Mouse (Mus musculus) kidney, embryonic 16.5 days (tissue): ENCODE measurements around the gene Npas3. TPM values are rescaled to one million over a fixed set of nuclear protein-coding genes. Genes with fewer than 3 reads are reported as not detected.
A peak's percentile ranks its signal among the peaks of the same experiment; 100 is the strongest.

ENCODE experiments used
- ATAC-seq: fragments of 200-750 bp; cut with Nextera tagmentation; 2 replicates; pipeline ENCODE4 v1.8.0; 2017; ENCODE audit warnings: moderate TSS enrichment; ENCODE audit not compliant: low FRiP score, low TSS enrichment
- H3K27ac ChIP-seq: fragments of 300-500 bp; sonication (generic); 2 replicates; pipeline ENCODE4 v1.5.1; 2014; ENCODE audit warnings: low read length
- H3K27me3 ChIP-seq: fragments of 300-500 bp; sonication (generic); 2 replicates; pipeline ENCODE4 v1.6.1; 2014; ENCODE audit warnings: low read length, control low read depth, mixed read lengths; ENCODE audit not compliant: insufficient read depth
- H3K36me3 ChIP-seq: fragments of 300-500 bp; sonication (generic); 2 replicates; pipeline ENCODE4 v1.6.1; 2014; ENCODE audit warnings: low read length, control low read depth, mixed read lengths; ENCODE audit not compliant: insufficient read depth
- H3K4me1 ChIP-seq: fragments of 300-500 bp; sonication (generic); 2 replicates; pipeline ENCODE4 v1.6.1; 2014; ENCODE audit warnings: low read length, control low read depth, mixed read lengths; ENCODE audit not compliant: insufficient read depth
- H3K4me2 ChIP-seq: fragments of 300-500 bp; sonication (generic); replicated peaks from 2 replicates; pipeline ENCODE4 v1.6.1; 2014; ENCODE audit warnings: low read depth, low read length
- H3K4me3 ChIP-seq: fragments of 300-500 bp; sonication (generic); 2 replicates; pipeline ENCODE4 v1.5.1; 2014; ENCODE audit warnings: mild to moderate bottlenecking, low read length
- H3K9ac ChIP-seq: fragments of 300-500 bp; sonication (generic); replicated peaks from 2 replicates; pipeline ENCODE4 v1.6.1; 2014; ENCODE audit warnings: low read length
- H3K9me3 ChIP-seq: fragments of 300-500 bp; sonication (generic); 2 replicates; pipeline ENCODE4 v1.6.1; 2016; ENCODE audit warnings: low read length, control low read depth
- WGBS: fragments of 180-500 bp; shearing (Covaris S2); extraction: QIAGEN DNeasy Blood & Tissue Kit; methylation state at CpG from one replicate; pipeline ENCODE4 v1.1.7; 2014; 5-methylcytosine and 5-hydroxymethylcytosine counted together
- polyA plus RNA-seq: library from polyadenylated mRNA; unstranded; fragments of >200 nt; fragmentation: Nextera tagmentation; extraction: Ambion mirVana; gene quantifications from 2 replicates; pipeline ENCODE4 v1.2.1, GENCODE M21; 2015

Gene Npas3
- polyA plus RNA-seq, 1 experiment from 2014 or later, result 0.92 TPM

GRCm38 (mm10) chr12:54061168-54061567, 812.7 kb downstream of the Npas3 start:
- no peaks in the 10 kb centered on the region for H3K4me1 ChIP-seq
- H3K27me3 ChIP-seq, result peaks cover 33% of the 10 kb centered on the region
- H3K9ac ChIP-seq, result no peak overlapping the region
- WGBS, result 31% methylated on average over 6 of the region's 6 CpGs
- no peak overlapping the region for H3K4me3 ChIP-seq
- no peak for ATAC-seq
- no peak overlapping the region for H3K4me2 ChIP-seq
- no peaks in the 10 kb centered on the region for H3K36me3 ChIP-seq
- H3K9me3 ChIP-seq, result no peaks in the 10 kb centered on the region
- H3K27ac ChIP-seq, result no peak overlapping the region

GRCm38 (mm10) chr12:54064986-54065385, 816.5 kb downstream of the Npas3 start:
- Histone ChIP-seq H3K36me3 (no peaks in the 10 kb centered on the region), H3K4me1 (peaks cover 10% of the 10 kb centered on the region), H3K9me3 (no peaks in the 10 kb centered on the region), H3K27ac (no peak overlapping the region), H3K9ac (no peak overlapping the region), H3K4me2 (no peak overlapping the region), H3K4me3 (no peak overlapping the region), H3K27me3 (peaks cover 61% of the 10 kb centered on the region)
- no peak for ATAC-seq
- 50% methylated on average over 16 of the region's 16 CpGs for WGBS

GRCm38 (mm10) chr12:54065607-54066006, 817.1 kb downstream of the Npas3 start:
- WGBS, result 70% methylated on average over 11 of the region's 11 CpGs
- H3K36me3 ChIP-seq, result no peaks in the 10 kb centered on the region
- ATAC-seq, result no peak
- H3K9me3 ChIP-seq, result no peaks in the 10 kb centered on the region
- peaks cover 65% of the 10 kb centered on the region for H3K27me3 ChIP-seq
- no peak overlapping the region for H3K4me3 ChIP-seq
- no peak overlapping the region for H3K27ac ChIP-seq
- no peak overlapping the region for H3K4me2 ChIP-seq
- H3K4me1 ChIP-seq, result peaks cover 10% of the 10 kb centered on the region
- no peak overlapping the region for H3K9ac ChIP-seq

GRCm38 (mm10) chr12:54067419-54067818, 818.9 kb downstream of the Npas3 start:
- H3K9me3 ChIP-seq, result no peaks in the 10 kb centered on the region
- 32% methylated on average over 14 of the region's 14 CpGs for WGBS
- peaks cover 56% of the 10 kb centered on the region for H3K27me3 ChIP-seq
- 0 out of 2 replicates have a peak, but pooled peaks have one; percentile 6 for ATAC-seq
- no peaks in the 10 kb centered on the region for H3K36me3 ChIP-seq
- H3K4me3 ChIP-seq, result peak overlapping the region; percentile 43
- no peak overlapping the region; the same call in 1 of the 2 replicates for H3K9ac ChIP-seq
- peak overlapping the region; percentile 76 for H3K4me2 ChIP-seq
- H3K4me1 ChIP-seq, result peaks cover 10% of the 10 kb centered on the region
- no peak overlapping the region for H3K27ac ChIP-seq

GRCm38 (mm10) chr12:54067886-54068756, 819.6 kb downstream of the Npas3 start:
- no peaks in the 10 kb centered on the region for H3K36me3 ChIP-seq
- H3K9ac ChIP-seq, result peak overlapping the region; percentile 46
- 5% methylated on average over 81 of the region's 84 CpGs for WGBS
- peak overlapping the region; percentile 76 for H3K4me2 ChIP-seq
- H3K4me3 ChIP-seq, result peak overlapping the region; percentile 43
- ATAC-seq, result peak; percentile 76
- H3K27me3 ChIP-seq, result peaks cover 49% of the 10 kb centered on the region
- no peak overlapping the region for H3K27ac ChIP-seq
- no peaks in the 10 kb centered on the region for H3K9me3 ChIP-seq
- H3K4me1 ChIP-seq, result peaks cover 10% of the 10 kb centered on the region

GRCm38 (mm10) chr12:54068757-54069146, 820.3 kb downstream of the Npas3 start:
- peak overlapping the region; percentile 76 for H3K4me2 ChIP-seq
- H3K9ac ChIP-seq, result peak overlapping the region; percentile 46; the same call in 1 of the 2 replicates
- WGBS, result 68% methylated on average over 27 of the region's 27 CpGs
- H3K4me3 ChIP-seq, result peak overlapping the region; percentile 43
- peaks cover 10% of the 10 kb centered on the region for H3K4me1 ChIP-seq
- H3K27me3 ChIP-seq, result peaks cover 49% of the 10 kb centered on the region
- H3K36me3 ChIP-seq, result no peaks in the 10 kb centered on the region
- 0 out of 2 replicates have a peak, but pooled peaks have one; percentile 12 for ATAC-seq
- H3K27ac ChIP-seq, result no peak overlapping the region
- H3K9me3 ChIP-seq, result no peaks in the 10 kb centered on the region

GRCm38 (mm10) chr12:54074012-54074411, 825.5 kb downstream of the Npas3 start:
- no peak overlapping the region for H3K4me3 ChIP-seq
- no peaks in the 10 kb centered on the region; the same call in 1 of the 2 replicates for H3K9me3 ChIP-seq
- H3K27me3 ChIP-seq, result peaks cover 13% of the 10 kb centered on the region
- no peaks in the 10 kb centered on the region for H3K36me3 ChIP-seq
- H3K9ac ChIP-seq, result no peak overlapping the region
- H3K4me1 ChIP-seq, result no peaks in the 10 kb centered on the region
- H3K4me2 ChIP-seq, result no peak overlapping the region
- no peak for ATAC-seq
- no peak overlapping the region for H3K27ac ChIP-seq
- 88% methylated on average over 2 of the region's 2 CpGs for WGBS

GRCm38 (mm10) chr12:54080996-54081395, 832.5 kb downstream of the Npas3 start:
- no peak overlapping the region for H3K4me2 ChIP-seq
- no peaks in the 10 kb centered on the region for H3K4me1 ChIP-seq
- H3K9me3 ChIP-seq, result no peaks in the 10 kb centered on the region
- no peak overlapping the region for H3K4me3 ChIP-seq
- 93% methylated on average over 3 of the region's 3 CpGs for WGBS
- H3K27ac ChIP-seq, result no peak overlapping the region
- H3K36me3 ChIP-seq, result no peaks in the 10 kb centered on the region
- ATAC-seq, result no peak
- H3K27me3 ChIP-seq, result no peaks in the 10 kb centered on the region
- no peak overlapping the region for H3K9ac ChIP-seq

- H3K9me3 ChIP-seq, result no peaks in the 10 kb centered on the region
- H3K36me3 ChIP-seq, result no peaks in the 10 kb centered on the region
- H3K9ac ChIP-seq, result no peak overlapping the region
- WGBS, result 75% methylated on average over 8 of the region's 8 CpGs
- H3K27ac ChIP-seq, result no peak overlapping the region
- H3K4me1 ChIP-seq, result no peaks in the 10 kb centered on the region
- no peak overlapping the region for H3K4me2 ChIP-seq
- no peaks in the 10 kb centered on the region for H3K27me3 ChIP-seq
- ATAC-seq, result no peak
- H3K4me3 ChIP-seq, result no peak overlapping the region
These were observed 845.3 kb downstream of the Npas3 start for GRCm38 (mm10) chr12:54093729-54094128.

- Histone ChIP-seq H3K9me3 (no peaks in the 10 kb centered on the region), H3K4me3 (no peak overlapping the region), H3K27me3 (no peaks in the 10 kb centered on the region), H3K9ac (no peak overlapping the region), H3K4me1 (no peaks in the 10 kb centered on the region), H3K4me2 (no peak overlapping the region), H3K27ac (no peak overlapping the region), H3K36me3 (no peaks in the 10 kb centered on the region)
- ATAC-seq, result no peak
- WGBS, result 69% methylated on average over 2 of the region's 2 CpGs
These were observed 848.0 kb downstream of the Npas3 start for GRCm38 (mm10) chr12:54096492-54096891.
